Mouse (Mus musculus): ENCODE data around the gene Ip6k1. TPM values are rescaled to one million over a fixed set of nuclear protein-coding genes. Genes with fewer than 3 reads are reported as not detected.
A peak's percentile ranks its signal among the peaks of the same experiment; 100 is the strongest.

Ip6k1 gene
- total RNA-seq, 2 experiments from 2014 or later, result 153 to 160 TPM

- intact Hi-C loops (cut with DNase I), result loop anchor here (10.0 kb wide), 1 partner anchor 90 kb away; no protein-coding TSS in a partner anchor
- DNase-seq, result no peak
Observed at GRCm38 (mm10) chr9:108054331-108055040, 52.2 kb downstream of the Ip6k1 start.

- no peak for DNase-seq
- intact Hi-C loops (cut with DNase I), result loop anchor here (10.0 kb wide), 1 partner anchor 90 kb away; no protein-coding TSS in a partner anchor
Observed at GRCm38 (mm10) chr9:108055061-108055460, 52.8 kb downstream of the Ip6k1 start.

- DNase-seq, result no peak
- intact Hi-C loops (cut with DNase I), result loop anchor here (10.0 kb wide), 1 partner anchor 91 kb away; no protein-coding TSS in a partner anchor
Observed at GRCm38 (mm10) chr9:108055661-108056237, 53.4 kb downstream of the Ip6k1 start.

- intact Hi-C loops (cut with DNase I), result loop anchor here (10.0 kb wide), 1 partner anchor 92 kb away; no protein-coding TSS in a partner anchor
- no peak for DNase-seq
Observed at GRCm38 (mm10) chr9:108056361-108057261, 54.3 kb downstream of the Ip6k1 start.

- DNase-seq, result no peak
- intact Hi-C loops (cut with DNase I), result loop anchor here (10.0 kb wide), 1 partner anchor 92 kb away; no protein-coding TSS in a partner anchor
Observed at GRCm38 (mm10) chr9:108057262-108057562, 54.9 kb downstream of the Ip6k1 start.

- intact Hi-C loops (cut with DNase I), result loop anchor here (10.0 kb wide), 1 partner anchor 93 kb away; no protein-coding TSS in a partner anchor
Observed at GRCm38 (mm10) chr9:108058291-108058690, 56.0 kb downstream of the Ip6k1 start.

GRCm38 (mm10) chr9:108062142-108062541 lies 59.8 kb downstream of the Ip6k1 start:
- no peak for DNase-seq
- intact Hi-C loops (cut with DNase I), result no loop called here

More at GRCm38 (mm10) chr9:108058291-108058690, 56.0 kb downstream of the Ip6k1 start:
- DNase-seq, result no peak

- DNase-seq, result no peak
- intact Hi-C loops (cut with DNase I), result no loop called here
Observed at GRCm38 (mm10) chr9:108063361-108063760, 61.1 kb downstream of the Ip6k1 start.

- intact Hi-C loops (cut with DNase I), result loop anchor here (5.0 kb wide), 1 partner anchor 163 kb away; no protein-coding TSS in a partner anchor
- peak; percentile 69 for DNase-seq
Observed at GRCm38 (mm10) chr9:108065491-108066011, 63.2 kb downstream of the Ip6k1 start.

- DNase-seq, result no peak
- intact Hi-C loops (cut with DNase I), result loop anchor here (5.0 kb wide), 1 partner anchor 165 kb away; no protein-coding TSS in a partner anchor
Observed at GRCm38 (mm10) chr9:108067199-108067598, 64.9 kb downstream of the Ip6k1 start.

- DNase-seq, result peak; percentile 82
Observed at GRCm38 (mm10) chr9:108067900-108068299, 65.6 kb downstream of the Ip6k1 start.

GRCm38 (mm10) chr9:108069007-108069406 lies 66.7 kb downstream of the Ip6k1 start:
- intact Hi-C loops (cut with DNase I), result loop anchor here (5.0 kb wide), 1 partner anchor 167 kb away; no protein-coding TSS in a partner anchor
- no peak for DNase-seq

More at GRCm38 (mm10) chr9:108067900-108068299, 65.6 kb downstream of the Ip6k1 start:
- intact Hi-C loops (cut with DNase I), result loop anchor here (5.0 kb wide), 1 partner anchor 166 kb away; no protein-coding TSS in a partner anchor

- intact Hi-C loops (cut with DNase I), result loop anchor here (5.0 kb wide), 1 partner anchor 167 kb away; no protein-coding TSS in a partner anchor
- DNase-seq, result no peak
Observed at GRCm38 (mm10) chr9:108069529-108069928, 67.2 kb downstream of the Ip6k1 start.

- DNase-seq, result no peak
- intact Hi-C loops (cut with DNase I), result no loop called here
Observed at GRCm38 (mm10) chr9:108071801-108072200, 69.5 kb downstream of the Ip6k1 start.

- intact Hi-C loops (cut with DNase I), result no loop called here
- DNase-seq, result no peak
Observed at GRCm38 (mm10) chr9:108072481-108072924, 70.2 kb downstream of the Ip6k1 start.

GRCm38 (mm10) chr9:108073141-108073930 lies 71.0 kb downstream of the Ip6k1 start:
- intact Hi-C loops (cut with DNase I), result no loop called here
- no peak for DNase-seq

GRCm38 (mm10) chr9:108080168-108080567 lies 77.9 kb downstream of the Ip6k1 start, which contains the start of gene Mst1:
Gene Mst1, plus strand, starts transcription at chr9:108080436.
- DNase-seq, result no peak
- intact Hi-C loops (cut with DNase I), result no loop called here

GRCm38 (mm10) chr9:108082549-108082948 lies 80.2 kb downstream of the Ip6k1 start:
- intact Hi-C loops (cut with DNase I), result no loop called here
- no peak for DNase-seq

- intact Hi-C loops (cut with DNase I), result no loop called here
- no peak for DNase-seq
Observed at GRCm38 (mm10) chr9:108082988-108083431, 80.7 kb downstream of the Ip6k1 start, which contains the start of gene Rnf123. Gene Rnf123, minus strand, starts transcription at chr9:108083346.

All from left cerebral cortex, postnatal 4 days (tissue).